Mouse (Mus musculus) c-Kit-negative CD71-positive TER-119-positive erythroid progenitor cells, embryonic 14.5 days (primary cell): Measurements from ENCODE around the gene Srsf6.

Experiments used
- DNase-seq: peaks from one replicate; pipeline ENCODE4 v3.0.0-alpha.2; 2013; ENCODE audit warnings: low read depth, low spot score

Srsf6 gene

DNA sequence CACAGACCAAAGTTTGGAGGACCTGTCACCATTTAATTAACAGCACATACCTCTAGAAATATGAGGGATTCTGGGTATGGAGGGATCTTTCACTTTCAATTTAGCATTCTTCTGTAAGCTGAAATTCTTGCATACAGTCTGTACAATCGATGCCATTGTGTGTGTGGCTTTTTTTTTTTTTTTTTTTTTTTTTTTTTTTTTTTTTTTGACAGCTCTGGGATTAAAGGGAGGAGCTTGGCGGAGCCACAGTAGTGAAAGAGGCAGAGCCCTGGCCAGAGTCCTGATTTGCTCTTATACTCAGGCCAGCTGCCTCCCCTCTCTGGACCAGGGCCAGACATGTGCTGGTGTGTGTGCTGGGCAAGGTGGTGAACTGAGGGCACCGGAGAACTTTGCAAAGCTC is 54.6 kb downstream of the Srsf6 start:
- DNase-seq, result no peak
